Mouse (Mus musculus) lung, embryonic 14.5 days (tissue): Measurements from ENCODE around the gene Lrp6. TPM values are rescaled to one million over a fixed set of nuclear protein-coding genes. Genes with fewer than 3 reads are reported as not detected.
A peak's percentile ranks its signal among the peaks of the same experiment; 100 is the strongest.

ENCODE experiments used
- ATAC-seq: fragments of 200-750 bp; cut with Nextera tagmentation; 2 replicates; pipeline ENCODE4 v1.8.0; 2017; ENCODE audit warnings: mild to moderate bottlenecking, moderate TSS enrichment, moderate library complexity; ENCODE audit not compliant: insufficient read depth
- DNase-seq: peaks from one replicate; pipeline ENCODE4 v3.0.0-alpha.2; 2015
- H3K27ac ChIP-seq: fragments of 300-500 bp; sonication (generic); 2 replicates; pipeline ENCODE4 v1.5.1; 2014; ENCODE audit warnings: low read depth, mild to moderate bottlenecking, moderate library complexity
- H3K27me3 ChIP-seq: fragments of 300-500 bp; sonication (generic); 2 replicates; pipeline ENCODE4 v1.6.1; 2014; ENCODE audit warnings: low read length, control low read depth; ENCODE audit not compliant: insufficient read depth
- H3K36me3 ChIP-seq: fragments of 300-500 bp; sonication (generic); 2 replicates; pipeline ENCODE4 v1.6.1; 2014; ENCODE audit warnings: control low read depth; ENCODE audit not compliant: insufficient read depth
- H3K4me1 ChIP-seq: fragments of 300-500 bp; sonication (generic); 2 replicates; pipeline ENCODE4 v1.6.1; 2014; ENCODE audit warnings: antibody characterized with exemption, control low read depth; ENCODE audit not compliant: insufficient read depth
- H3K4me2 ChIP-seq: fragments of 300-500 bp; sonication (generic); 2 replicates; pipeline ENCODE4 v1.6.1; 2014; ENCODE audit warnings: mild to moderate bottlenecking
- H3K4me3 ChIP-seq: fragments of 300-500 bp; sonication (generic); 2 replicates; pipeline ENCODE4 v1.5.1; 2014; ENCODE audit warnings: low read depth, low read length
- H3K9ac ChIP-seq: fragments of 300-500 bp; sonication (generic); 2 replicates; pipeline ENCODE4 v1.6.1; 2014
- H3K9me3 ChIP-seq: fragments of 300-500 bp; sonication (generic); 2 replicates; pipeline ENCODE4 v1.6.1; 2016; ENCODE audit warnings: low read depth, low read length, control low read depth
- CTCF ChIP-seq: IDR thresholded peaks from 2 replicates; pipeline ENCODE4 v1.5.1; 2016; ENCODE audit warnings: antibody characterized with exemption, low read depth
- WGBS: fragments of 180-500 bp; shearing (Covaris S2); extraction: QIAGEN DNeasy Blood & Tissue Kit; methylation state at CpG from one replicate; pipeline ENCODE4 v1.1.7; 2014; 5-methylcytosine and 5-hydroxymethylcytosine counted together
- polyA plus RNA-seq: library from polyadenylated mRNA; unstranded; fragments of >200 nt; fragmentation: Nextera tagmentation; extraction: Ambion mirVana; gene quantifications from 2 replicates; pipeline ENCODE4 v1.2.1, GENCODE M21; 2014

Lrp6 gene
- 34.0 and 35.8 TPM in 2 replicates for polyA plus RNA-seq

GRCm38 (mm10) chr6:134566818-134567485, at the start of gene Lrp6:
Gene Lrp6 (minus strand): TSS chr6:134566965.
- ATAC-seq (peak; percentile 94), DNase-seq (peak; percentile 93)
- under 1% methylated on average over 84 of the region's 99 CpGs for WGBS
- no peak for TF ChIP-seq CTCF
- Histone ChIP-seq H3K4me3 (peak within 1 kb of the TSS; percentile 98), H3K9me3 (no peaks in the 10 kb centered on the region), H3K9ac (peak within 1 kb of the TSS; percentile 98), H3K27ac (peak within 1 kb of the TSS; percentile 99), H3K4me2 (peak within 1 kb of the TSS; percentile 90), H3K36me3 (no peaks in the 10 kb centered on the region), H3K4me1 (no peaks in the 10 kb centered on the region), H3K27me3 (no peaks in the 10 kb centered on the region)

- no peaks in the 10 kb centered on the region for H3K9me3 ChIP-seq
- no peak overlapping the region for H3K9ac ChIP-seq
- H3K36me3 ChIP-seq = no peaks in the 10 kb centered on the region
- peak overlapping the region; percentile 2; the same call in 1 of the 2 replicates for H3K4me3 ChIP-seq
- peak overlapping the region; percentile 50 for H3K4me2 ChIP-seq
- ATAC-seq (peak; percentile 84), DNase-seq (peak; percentile 91)
- H3K27ac ChIP-seq = no peak overlapping the region
- TF ChIP-seq CTCF = peak; percentile 98
- H3K27me3 ChIP-seq = no peaks in the 10 kb centered on the region
- H3K4me1 ChIP-seq = peaks cover 3% of the 10 kb centered on the region; the same call in 1 of the 2 replicates
- WGBS = 5% methylated on average over 16 of the region's 16 CpGs
These were observed 48.2 kb upstream of the Lrp6 start for GRCm38 (mm10) chr6:134614723-134615648.

GRCm38 (mm10) chr6:134614322-134614721, 47.6 kb upstream of the Lrp6 start:
- no peaks in the 10 kb centered on the region for H3K36me3 ChIP-seq
- no peak overlapping the region for H3K27ac ChIP-seq
- H3K4me1 ChIP-seq = peaks cover 3% of the 10 kb centered on the region; the same call in 1 of the 2 replicates
- DNase-seq (no peak), ATAC-seq (peak; percentile 55; the same call in 1 of the 2 replicates)
- TF ChIP-seq CTCF = no peak
- no peaks in the 10 kb centered on the region for H3K9me3 ChIP-seq
- H3K27me3 ChIP-seq = no peaks in the 10 kb centered on the region
- H3K4me2 ChIP-seq = peak overlapping the region; percentile 50; the same call in 1 of the 2 replicates
- 31% methylated on average over 4 of the region's 4 CpGs for WGBS
- no peak overlapping the region for H3K9ac ChIP-seq
- no peak overlapping the region for H3K4me3 ChIP-seq

GRCm38 (mm10) chr6:134611896-134612295, 45.1 kb upstream of the Lrp6 start:
- no peak overlapping the region for H3K27ac ChIP-seq
- no peaks in the 10 kb centered on the region for H3K9me3 ChIP-seq
- DNase-seq (no peak), ATAC-seq (no peak)
- H3K4me3 ChIP-seq = no peak overlapping the region
- H3K4me2 ChIP-seq = no peak overlapping the region
- H3K36me3 ChIP-seq = no peaks in the 10 kb centered on the region
- TF ChIP-seq CTCF = no peak
- H3K27me3 ChIP-seq = no peaks in the 10 kb centered on the region
- H3K4me1 ChIP-seq = peaks cover 5% of the 10 kb centered on the region; the same call in 1 of the 2 replicates
- WGBS = 48% methylated on average over 13 of the region's 13 CpGs
- no peak overlapping the region for H3K9ac ChIP-seq

GRCm38 (mm10) chr6:134610380-134610779, 43.6 kb upstream of the Lrp6 start:
- Histone ChIP-seq H3K4me3 (no peak overlapping the region), H3K9ac (no peak overlapping the region), H3K27me3 (no peaks in the 10 kb centered on the region), H3K4me2 (no peak overlapping the region), H3K36me3 (no peaks in the 10 kb centered on the region), H3K27ac (no peak overlapping the region), H3K9me3 (no peaks in the 10 kb centered on the region), H3K4me1 (peaks cover 11% of the 10 kb centered on the region; the same call in 1 of the 2 replicates)
- no peak for ATAC-seq
- DNase-seq = no peak
- TF ChIP-seq CTCF = no peak
- WGBS = 75% methylated on average over 9 of the region's 9 CpGs

- H3K4me1 ChIP-seq = peaks cover 9% of the 10 kb centered on the region; the same call in 1 of the 2 replicates
- peak; percentile 84 for TF ChIP-seq CTCF
- WGBS = 46% methylated on average over 9 of the region's 9 CpGs
- no peak overlapping the region for H3K4me2 ChIP-seq
- H3K36me3 ChIP-seq = no peaks in the 10 kb centered on the region
- no peak overlapping the region for H3K4me3 ChIP-seq
- peak; percentile 81 for DNase-seq
- H3K9ac ChIP-seq = no peak overlapping the region
- H3K27ac ChIP-seq = peak overlapping the region; percentile 70; the same call in 1 of the 2 replicates
- no peaks in the 10 kb centered on the region for H3K27me3 ChIP-seq
- peak; percentile 55 for ATAC-seq
- no peaks in the 10 kb centered on the region for H3K9me3 ChIP-seq
These were observed 40.4 kb upstream of the Lrp6 start for GRCm38 (mm10) chr6:134606949-134607746.
